Mouse (Mus musculus) liver, embryonic 15.5 days (tissue): ENCODE results near the gene Snd1. TPM values are rescaled to one million over a fixed set of nuclear protein-coding genes. Genes with fewer than 3 reads are reported as not detected.
A peak's percentile ranks its signal among the peaks of the same experiment; 100 is the strongest.

Source experiments
- ATAC-seq: fragments of 200-750 bp; cut with Nextera tagmentation; 2 replicates; pipeline ENCODE4 v1.8.0; 2017; ENCODE audit warnings: moderate number of reproducible peaks, mild to moderate bottlenecking, moderate library complexity; ENCODE audit not compliant: insufficient read depth
- H3K27ac ChIP-seq: fragments of 300-500 bp; sonication (generic); replicated peaks from 2 replicates; pipeline ENCODE4 v1.5.1; 2015; ENCODE audit warnings: mild to moderate bottlenecking, inconsistent platforms
- H3K27me3 ChIP-seq: fragments of 300-500 bp; sonication (generic); 2 replicates; pipeline ENCODE4 v1.6.1; 2015; ENCODE audit warnings: mild to moderate bottlenecking, inconsistent platforms
- H3K36me3 ChIP-seq: fragments of 300-500 bp; sonication (generic); replicated peaks from 2 replicates; pipeline ENCODE4 v1.6.1; 2015; ENCODE audit warnings: moderate library complexity, mild to moderate bottlenecking, inconsistent platforms
- H3K4me1 ChIP-seq: fragments of 300-500 bp; sonication (generic); replicated peaks from 2 replicates; pipeline ENCODE4 v1.6.1; 2015; ENCODE audit warnings: inconsistent platforms
- H3K4me2 ChIP-seq: fragments of 300-500 bp; sonication (generic); 2 replicates; pipeline ENCODE4 v1.6.1; 2015; ENCODE audit warnings: moderate library complexity, mild to moderate bottlenecking, inconsistent platforms
- H3K4me3 ChIP-seq: fragments of 300-500 bp; sonication (generic); replicated peaks from 2 replicates; pipeline ENCODE4 v1.5.1; 2015; ENCODE audit warnings: mild to moderate bottlenecking, inconsistent platforms
- H3K9ac ChIP-seq: fragments of 300-500 bp; sonication (generic); 2 replicates; pipeline ENCODE4 v1.6.1; 2015; ENCODE audit warnings: moderate library complexity, mild to moderate bottlenecking, inconsistent platforms
- H3K9me3 ChIP-seq: fragments of 300-500 bp; sonication (generic); replicated peaks from 2 replicates; pipeline ENCODE4 v1.6.1; 2016; ENCODE audit warnings: inconsistent platforms
- WGBS: fragments of 180-500 bp; shearing (Covaris S2); methylation state at CpG from one replicate; pipeline ENCODE4 v1.1.7; 2015; ENCODE audit warnings: mixed read lengths; ENCODE audit not compliant: insufficient replicate concordance; 5-methylcytosine and 5-hydroxymethylcytosine counted together
- polyA plus RNA-seq: library from polyadenylated mRNA; unstranded; fragments of >200 nt; fragmentation: Nextera tagmentation; extraction: Ambion mirVana; gene quantifications from 2 replicates; pipeline ENCODE4 v1.2.1, GENCODE M21; 2015

Snd1 gene
- polyA plus RNA-seq, 1 experiment from 2014 or later: 51.1 TPM

GRCm38 (mm10) chr6:28618751-28619153 is 143.8 kb downstream of the Snd1 start:
- Histone ChIP-seq H3K9me3 (no peaks in the 10 kb centered on the region), H3K9ac (no peak overlapping the region), H3K4me1 (peaks cover 66% of the 10 kb centered on the region), H3K36me3 (no peaks in the 10 kb centered on the region), H3K4me2 (no peak overlapping the region), H3K4me3 (no peak overlapping the region), H3K27ac (no peak overlapping the region), H3K27me3 (no peaks in the 10 kb centered on the region)
- 42% methylated on average over 7 of the region's 7 CpGs for WGBS
- no peak for ATAC-seq

- no peaks in the 10 kb centered on the region for H3K9me3 ChIP-seq
- peak overlapping the region; percentile 18 for H3K4me2 ChIP-seq
- peak overlapping the region; percentile 60 for H3K27ac ChIP-seq
- no peaks in the 10 kb centered on the region; the same call in 1 of the 2 replicates for H3K36me3 ChIP-seq
- H3K9ac ChIP-seq: no peak overlapping the region
- peaks cover 66% of the 10 kb centered on the region for H3K4me1 ChIP-seq
- no peaks in the 10 kb centered on the region for H3K27me3 ChIP-seq
- 35% methylated on average over 4 of the region's 4 CpGs for WGBS
- peak; percentile 81 for ATAC-seq
- H3K4me3 ChIP-seq: no peak overlapping the region
Observed at GRCm38 (mm10) chr6:28621431-28621830, 146.5 kb downstream of the Snd1 start.

GRCm38 (mm10) chr6:28621961-28622360 is 147.0 kb downstream of the Snd1 start:
- peak overlapping the region; percentile 18 for H3K4me2 ChIP-seq
- WGBS: 35% methylated on average over 5 of the region's 5 CpGs
- ATAC-seq: peak; percentile 85
- no peaks in the 10 kb centered on the region for H3K9me3 ChIP-seq
- peak overlapping the region; percentile 60 for H3K27ac ChIP-seq
- H3K27me3 ChIP-seq: no peaks in the 10 kb centered on the region
- peaks cover 63% of the 10 kb centered on the region for H3K4me1 ChIP-seq
- no peak overlapping the region for H3K9ac ChIP-seq
- H3K36me3 ChIP-seq: no peaks in the 10 kb centered on the region; the same call in 1 of the 2 replicates
- H3K4me3 ChIP-seq: no peak overlapping the region

GRCm38 (mm10) chr6:28622522-28622921 is 147.6 kb downstream of the Snd1 start:
- ATAC-seq: peak; percentile 71
- no peaks in the 10 kb centered on the region for H3K27me3 ChIP-seq
- no peaks in the 10 kb centered on the region for H3K9me3 ChIP-seq
- H3K27ac ChIP-seq: peak overlapping the region; percentile 60
- no peaks in the 10 kb centered on the region; the same call in 1 of the 2 replicates for H3K36me3 ChIP-seq
- H3K4me3 ChIP-seq: no peak overlapping the region
- H3K4me2 ChIP-seq: peak overlapping the region; percentile 18
- WGBS: 18% methylated on average over 6 of the region's 6 CpGs
- H3K9ac ChIP-seq: no peak overlapping the region
- peaks cover 63% of the 10 kb centered on the region for H3K4me1 ChIP-seq

GRCm38 (mm10) chr6:28622963-28623362 is 148.0 kb downstream of the Snd1 start:
- H3K36me3 ChIP-seq: no peaks in the 10 kb centered on the region; the same call in 1 of the 2 replicates
- H3K27ac ChIP-seq: peak overlapping the region; percentile 60
- no peak overlapping the region for H3K9ac ChIP-seq
- no peak for ATAC-seq
- H3K4me1 ChIP-seq: peaks cover 63% of the 10 kb centered on the region
- peak overlapping the region; percentile 18; the same call in 1 of the 2 replicates for H3K4me2 ChIP-seq
- H3K27me3 ChIP-seq: no peaks in the 10 kb centered on the region
- 64% methylated on average over 3 of the region's 3 CpGs for WGBS
- H3K4me3 ChIP-seq: no peak overlapping the region
- no peaks in the 10 kb centered on the region for H3K9me3 ChIP-seq

- peak overlapping the region; percentile 61 for H3K27ac ChIP-seq
- 18% methylated on average over 1 of the region's 1 CpGs for WGBS
- no peaks in the 10 kb centered on the region for H3K9me3 ChIP-seq
- H3K27me3 ChIP-seq: no peaks in the 10 kb centered on the region
- H3K4me3 ChIP-seq: no peak overlapping the region
- H3K9ac ChIP-seq: no peak overlapping the region
- no peaks in the 10 kb centered on the region; the same call in 1 of the 2 replicates for H3K36me3 ChIP-seq
- peaks cover 35% of the 10 kb centered on the region for H3K4me1 ChIP-seq
- ATAC-seq: peak; percentile 95
- H3K4me2 ChIP-seq: peak overlapping the region; percentile 16; the same call in 1 of the 2 replicates
Observed at GRCm38 (mm10) chr6:28628408-28628807, 153.5 kb downstream of the Snd1 start.

GRCm38 (mm10) chr6:28629866-28630265 is 154.9 kb downstream of the Snd1 start:
- H3K36me3 ChIP-seq: no peaks in the 10 kb centered on the region; the same call in 1 of the 2 replicates
- H3K4me2 ChIP-seq: no peak overlapping the region
- ATAC-seq: no peak
- H3K27ac ChIP-seq: no peak overlapping the region
- WGBS: 90% methylated on average over 2 of the region's 2 CpGs
- H3K4me1 ChIP-seq: peaks cover 28% of the 10 kb centered on the region
- no peak overlapping the region for H3K9ac ChIP-seq
- no peaks in the 10 kb centered on the region for H3K27me3 ChIP-seq
- H3K9me3 ChIP-seq: no peaks in the 10 kb centered on the region
- no peak overlapping the region for H3K4me3 ChIP-seq

- no peak for ATAC-seq
- Histone ChIP-seq H3K9me3 (no peaks in the 10 kb centered on the region), H3K4me3 (no peak overlapping the region), H3K4me1 (peaks cover 38% of the 10 kb centered on the region), H3K27me3 (no peaks in the 10 kb centered on the region), H3K36me3 (no peaks in the 10 kb centered on the region; the same call in 1 of the 2 replicates), H3K9ac (no peak overlapping the region), H3K27ac (no peak overlapping the region), H3K4me2 (no peak overlapping the region)
- 78% methylated on average over 2 of the region's 2 CpGs for WGBS
Observed at GRCm38 (mm10) chr6:28630926-28631325, 156.0 kb downstream of the Snd1 start.

- Histone ChIP-seq H3K9me3 (no peaks in the 10 kb centered on the region), H3K4me1 (peaks cover 43% of the 10 kb centered on the region), H3K9ac (no peak overlapping the region), H3K27me3 (no peaks in the 10 kb centered on the region), H3K27ac (no peak overlapping the region), H3K36me3 (no peaks in the 10 kb centered on the region), H3K4me3 (no peak overlapping the region), H3K4me2 (no peak overlapping the region)
- WGBS: 64% methylated on average over 2 of the region's 2 CpGs
- ATAC-seq: no peak
Observed at GRCm38 (mm10) chr6:28633120-28633519, 158.2 kb downstream of the Snd1 start.

- Histone ChIP-seq H3K4me2 (no peak overlapping the region), H3K4me1 (peaks cover 38% of the 10 kb centered on the region), H3K36me3 (no peaks in the 10 kb centered on the region), H3K27me3 (no peaks in the 10 kb centered on the region), H3K9ac (no peak overlapping the region), H3K4me3 (no peak overlapping the region), H3K27ac (no peak overlapping the region), H3K9me3 (no peaks in the 10 kb centered on the region)
- no peak for ATAC-seq
- WGBS: 55% methylated on average over 3 of the region's 3 CpGs
Observed at GRCm38 (mm10) chr6:28633656-28634055, 158.7 kb downstream of the Snd1 start.

- no peak; the same call in 1 of the 2 replicates for ATAC-seq
- H3K27ac ChIP-seq: peak overlapping the region; percentile 10; the same call in 1 of the 2 replicates
- WGBS: 58% methylated on average over 1 of the region's 1 CpGs
- no peaks in the 10 kb centered on the region for H3K9me3 ChIP-seq
- no peak overlapping the region for H3K9ac ChIP-seq
- peaks cover 29% of the 10 kb centered on the region for H3K4me1 ChIP-seq
- no peaks in the 10 kb centered on the region for H3K27me3 ChIP-seq
- H3K36me3 ChIP-seq: no peaks in the 10 kb centered on the region
- H3K4me2 ChIP-seq: no peak overlapping the region
- no peak overlapping the region for H3K4me3 ChIP-seq
Observed at GRCm38 (mm10) chr6:28635092-28635491, 160.2 kb downstream of the Snd1 start.
